Comparison of ENCODE assay signal across 8 mouse cellular contexts in genomic region chr16:13902888-13903483, GRCm38 (mm10). TPM values are rescaled to one million over a fixed set of nuclear protein-coding genes. Genes with fewer than 3 reads are reported as not detected.
DNase-seq lines count a peak whose midpoint lies in the region; ATAC-seq lines count a peak whose summit lies in the region.

Pdxdc1 (minus strand) TSS chr16:13903131.
Mpv17l (plus strand) TSS chr16:13903161.

- no peaks in the 10 kb centered on the region for H3K36me3 ChIP-seq in hindbrain, embryonic 16.5 days (ENCODE audit: control insufficient read depth, insufficient read depth, low read length)
- no peaks in the 10 kb centered on the region for H3K36me3 ChIP-seq in macrophage (ENCODE audit: inconsistent target)

- DNase-seq in WW6 (ENCODE audit: low read depth, low spot score), result peak; percentile 91
- DNase-seq in cerebellum, postnatal 4 days (ENCODE audit: low spot score in 2 of 2), result peak; percentile 93 to 97
- DNase-seq in gastrocnemius, adult 18-20 months (ENCODE audit: low spot score), result peak; percentile 96
- DNase-seq in left cerebral cortex, adult 18-20 months (ENCODE audit: low spot score in 2 of 2), result peak; percentile 95 to 97
- DNase-seq in right cerebral cortex, adult 18-20 months, result peak; percentile 97
- DNase-seq in urinary bladder, postnatal 10 days (ENCODE audit: low spot score), result peak; percentile 86

- ATAC-seq in hindbrain, embryonic 16.5 days, result peak; percentile 97

- no peaks in the 10 kb centered on the region for H3K9me3 ChIP-seq in hindbrain, embryonic 16.5 days (ENCODE audit: control insufficient read depth, low read length)

- H3K4me1 ChIP-seq in hindbrain, embryonic 16.5 days (ENCODE audit: control insufficient read depth, insufficient read depth, low read depth, low read length), result peaks cover 15% of the 10 kb centered on the region

- peak within 1 kb of the TSS; percentile 93 for H3K27ac ChIP-seq in hindbrain, embryonic 16.5 days (ENCODE audit: low read depth, low read length)
- H3K27ac ChIP-seq in macrophage, result peak within 1 kb of the TSS; percentile 78

- peak within 1 kb of the TSS; percentile 80 for H3K9ac ChIP-seq in hindbrain, embryonic 16.5 days (ENCODE audit: low read depth, low read length)

- WGBS in hindbrain, embryonic 16.5 days, result 0% methylated on average over 41 of the region's 57 CpGs
- under 1% methylated on average over 50 of the region's 57 CpGs for WGBS in macrophage (ENCODE audit: missing documents)

- peaks cover 71% of the 10 kb centered on the region for H3K79me2 ChIP-seq in macrophage (ENCODE audit: inconsistent target)

- peak within 1 kb of the TSS; percentile 85 for H3K4me2 ChIP-seq in hindbrain, embryonic 16.5 days (ENCODE audit: low read length)

- no peaks in the 10 kb centered on the region for H3K27me3 ChIP-seq in hindbrain, embryonic 16.5 days (replicated peaks; ENCODE audit: control insufficient read depth, insufficient read depth, low read length)

- peak within 1 kb of the TSS; percentile 91 for H3K4me3 ChIP-seq in hindbrain, embryonic 16.5 days (ENCODE audit: low read length)
- H3K4me3 ChIP-seq in macrophage (ENCODE audit: inconsistent target), result peak within 1 kb of the TSS; percentile 81

RNA-seq across cellular contexts. Expression of gene Pdxdc1, which starts in this region (rescaled TPM):
- 10 to 100 TPM; 46.9 to 51.1 TPM for total RNA-seq in gastrocnemius, adult 18-20 months (2021)
- polyA plus RNA-seq in hindbrain, embryonic 16.5 days (2015; fragmentation: Nextera tagmentation; extraction: Ambion mirVana), result 74.1 and 77.1 TPM in 2 replicates
- total RNA-seq in left cerebral cortex, adult 18-20 months (2021), result 10 to 100 TPM; 62.0 to 82.6 TPM
- total RNA-seq in macrophage (2018; cell fraction: chromatin; rRNA removed), result 100 to 1,000 TPM in 21 of 26 experiments, 10 to 100 TPM in 5; 48.8 to 233 (median 136) TPM
- 10 to 100 TPM; 47.4 to 77.1 (median 62.6) TPM for total RNA-seq in macrophage (2018; cell fraction: cytosol; rRNA removed)
- 100 to 1,000 TPM in 7 of 26 experiments, 10 to 100 TPM in 19; 31.2 to 137 (median 81.5) TPM for total RNA-seq in macrophage (2018; cell fraction: nucleus; rRNA removed)
- 48.3 to 137 TPM (median 49.8 TPM) in 3 replicates for polyA plus RNA-seq in macrophage (2018)

RNA-seq across cellular contexts. Expression of gene Mpv17l, which starts in this region (rescaled TPM):
- under 1 TPM; 0.50 to 0.85 TPM for total RNA-seq in gastrocnemius, adult 18-20 months (2021)
- polyA plus RNA-seq in hindbrain, embryonic 16.5 days (2015; fragmentation: Nextera tagmentation; extraction: Ambion mirVana), result 39.3 and 46.2 TPM in 2 replicates
- 10 to 100 TPM; 69.7 to 75.5 TPM for total RNA-seq in left cerebral cortex, adult 18-20 months (2021)
- 10 to 100 TPM in 3 of 26 experiments, 1 to 10 TPM in 17, under 1 TPM in 5, not detected in 1; 0.42 to 14.7 (median 6.5) TPM for total RNA-seq in macrophage (2018; cell fraction: chromatin; rRNA removed)
- total RNA-seq in macrophage (2018; cell fraction: cytosol; rRNA removed), result 1 to 10 TPM; 1.7 to 4.6 (median 3.5) TPM
- total RNA-seq in macrophage (2018; cell fraction: nucleus; rRNA removed), result 1 to 10 TPM in 24 of 26 experiments, under 1 TPM in 2; 0.86 to 7.4 (median 3.9) TPM
- polyA plus RNA-seq in macrophage (2018), result 3.5 to 4.8 TPM (median 3.9 TPM) in 3 replicates

Comparison
In these comparisons a context has a peak if more than half of its experiments do, and no peak if none do; other contexts are left out.
1. Peak in every context shown above with its lines: DNase-seq, ATAC-seq, H3K4me3 ChIP-seq and H3K27ac ChIP-seq.
2. RNA of gene Mpv17l (total RNA-seq): 69.7 to 75.5 TPM in left cerebral cortex, adult 18-20 months; 0.50 to 0.85 TPM in gastrocnemius, adult 18-20 months; every median in the first group is over 10 times any median in the second.